Mouse (Mus musculus): ENCODE results near the gene H2-DMb2. TPM values are rescaled to one million over a fixed set of nuclear protein-coding genes. Genes with fewer than 3 reads are reported as not detected.
A peak's percentile ranks its signal among the peaks of the same experiment; 100 is the strongest.

H2-DMb2 gene
- polyA plus RNA-seq, 1 experiment from 2014 or later, result 0.91 TPM

DNA sequence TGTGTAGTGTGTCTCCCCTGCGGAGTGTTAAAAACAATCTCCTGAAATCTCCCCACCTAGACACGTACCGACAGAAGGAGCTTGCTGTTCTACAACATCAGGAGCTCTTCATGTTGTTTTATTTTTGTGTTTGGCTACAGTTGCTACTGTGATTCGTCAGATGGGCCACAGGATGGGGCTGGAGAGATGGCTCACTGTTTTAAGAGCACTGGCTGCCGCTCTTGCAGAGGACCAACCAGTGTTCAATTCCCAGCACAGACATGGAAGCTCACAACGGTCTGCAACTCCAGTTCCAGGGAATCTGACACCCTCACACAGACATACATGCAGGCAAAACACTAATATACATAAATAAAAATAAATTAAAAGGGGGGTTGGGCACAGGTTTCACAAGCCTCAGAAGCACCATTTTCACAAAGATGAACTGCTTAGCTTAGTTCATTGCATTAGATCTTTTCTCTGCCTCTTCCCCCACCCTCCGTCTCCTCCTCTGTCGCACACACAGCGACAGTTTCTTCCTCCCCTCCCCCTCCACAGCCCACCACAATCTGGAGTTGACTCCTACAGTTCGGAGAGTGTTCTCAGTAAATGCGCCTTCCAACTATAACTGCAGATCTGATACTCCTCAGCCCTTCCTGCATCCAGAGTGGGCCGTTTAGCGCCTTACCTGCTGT, 14.7 kb upstream of the H2-DMb2 start:
- Histone ChIP-seq H3K36me3 (ENCODE audit: insufficient read depth) (peaks cover 15% of the 10 kb centered on the region), H3K4me3 (ENCODE audit: low read depth, low read length) (no peak overlapping the region), H3K27ac (ENCODE audit: low read depth) (no peak overlapping the region), H3K4me2 (peak overlapping the region; percentile 41), H3K9me3 (ENCODE audit: low read depth, low read length) (no peaks in the 10 kb centered on the region), H3K4me1 (ENCODE audit: insufficient read depth) (0 out of 2 replicates have a peak, but pooled peaks cover 10% of the 10 kb centered on the region), H3K27me3 (ENCODE audit: insufficient read depth, low read length) (no peaks in the 10 kb centered on the region), H3K9ac (no peak overlapping the region)
- ATAC-seq (ENCODE audit: insufficient read depth) (no peak), DNase-seq (no peak)
- 31% methylated on average over 13 of the region's 13 CpGs for WGBS
- peak; percentile 27; the same call in 1 of the 2 replicates for TF ChIP-seq CTCF (IDR thresholded peaks at IDR 0.05; ENCODE audit: low read depth)

DNA sequence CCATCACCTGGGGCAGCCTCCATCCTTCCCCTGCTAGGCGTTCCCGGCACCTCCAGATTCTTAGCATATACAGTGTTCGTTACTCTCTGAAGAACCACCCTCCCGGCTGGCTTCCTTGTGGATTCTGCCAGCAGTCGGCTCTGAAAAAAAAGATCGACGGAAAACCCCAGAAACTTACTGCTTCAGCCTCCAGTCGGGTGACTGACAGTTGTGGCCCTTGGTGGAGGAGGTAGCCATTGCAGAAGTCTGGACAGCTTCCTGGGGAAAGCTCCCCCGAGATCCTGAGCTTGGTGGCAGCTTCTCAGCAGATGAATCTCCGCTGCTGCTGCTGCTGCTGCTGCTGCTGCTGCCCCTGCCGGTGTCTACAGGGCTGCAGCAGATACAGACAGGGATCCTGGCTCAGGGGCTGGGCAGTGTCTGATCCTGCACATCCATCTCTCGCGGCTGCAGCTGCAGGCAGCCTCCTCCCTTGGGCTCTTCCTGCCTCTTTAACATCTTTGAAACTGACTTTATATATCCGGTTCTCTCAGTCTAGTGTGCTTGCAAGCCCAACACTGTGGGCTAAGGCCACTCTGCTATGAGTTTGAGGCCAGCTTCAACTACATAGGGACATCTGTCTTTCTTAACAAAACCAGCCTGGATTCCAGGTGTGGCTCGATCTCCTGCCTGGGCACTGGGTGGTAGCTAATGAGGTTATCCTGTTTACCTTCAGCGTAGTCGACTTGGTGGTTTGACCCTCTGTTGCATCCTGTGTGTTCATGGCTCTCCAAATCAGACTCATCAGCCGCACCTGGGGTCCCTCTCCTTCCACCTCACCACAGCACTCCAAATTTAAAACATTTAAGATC, 13.9 kb upstream of the H2-DMb2 start:
- DNase-seq (peak; percentile 59), ATAC-seq (ENCODE audit: insufficient read depth) (peak; percentile 23; the same call in 1 of the 2 replicates)
- H3K9ac ChIP-seq, result no peak overlapping the region

DNA sequence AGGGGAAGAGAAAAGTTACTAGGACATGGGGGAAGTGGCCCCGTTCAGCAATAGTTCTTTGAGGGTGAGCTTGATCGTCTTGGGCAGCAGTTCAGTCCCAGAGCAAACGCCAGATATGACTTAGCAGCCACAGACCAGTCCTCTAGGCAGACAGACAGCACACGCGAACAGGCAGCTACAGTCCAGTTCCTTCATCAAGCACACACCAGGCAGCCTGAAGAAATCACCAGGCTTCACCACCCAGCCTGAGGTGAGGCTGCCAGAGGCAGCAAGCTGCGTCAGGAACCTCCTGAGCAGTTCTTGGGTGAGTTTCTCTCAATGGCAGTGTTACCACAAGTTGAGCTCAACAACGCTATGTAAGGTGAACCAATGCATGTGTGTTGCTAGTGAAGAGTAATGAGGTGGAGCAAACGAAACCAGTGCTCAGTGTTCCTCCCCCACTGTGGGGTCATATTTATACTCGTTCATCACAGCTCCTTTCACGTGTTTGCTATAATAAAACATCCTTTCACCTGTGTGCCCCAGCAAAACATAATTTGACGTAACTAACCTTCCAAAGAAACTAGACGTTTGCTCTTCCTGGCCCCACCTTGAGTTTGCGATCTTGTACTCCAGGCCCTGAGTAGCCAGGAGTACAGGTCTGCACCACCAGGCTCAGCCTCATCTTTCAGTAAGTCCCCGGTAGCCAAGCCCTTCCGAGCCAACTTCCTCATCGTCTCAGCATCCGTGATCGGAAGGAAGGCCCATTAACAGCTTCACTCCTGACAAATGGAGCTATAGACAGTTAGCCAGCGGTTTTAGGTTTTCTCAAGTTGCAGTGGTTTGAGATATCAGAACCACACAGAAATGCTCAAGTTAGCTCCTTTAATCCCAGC, 12.8 kb upstream of the H2-DMb2 start:
- Histone ChIP-seq H3K4me2 (no peak overlapping the region), H3K4me1 (ENCODE audit: insufficient read depth) (0 out of 2 replicates have a peak, but pooled peaks cover 10% of the 10 kb centered on the region), H3K9ac (no peak overlapping the region), H3K9me3 (ENCODE audit: low read depth, low read length) (no peaks in the 10 kb centered on the region), H3K27me3 (ENCODE audit: insufficient read depth, low read length) (no peaks in the 10 kb centered on the region), H3K36me3 (ENCODE audit: insufficient read depth) (peaks cover 15% of the 10 kb centered on the region), H3K4me3 (ENCODE audit: low read depth, low read length) (no peak overlapping the region), H3K27ac (ENCODE audit: low read depth) (no peak overlapping the region)
- DNase-seq (no peak), ATAC-seq (ENCODE audit: insufficient read depth) (no peak)
- 59% methylated on average over 19 of the region's 19 CpGs for WGBS
- TF ChIP-seq CTCF (IDR thresholded peaks at IDR 0.05; ENCODE audit: low read depth), result no peak

More for the DNA sequence above, 13.9 kb upstream of the H2-DMb2 start:
- Histone ChIP-seq H3K36me3 (ENCODE audit: insufficient read depth) (peaks cover 15% of the 10 kb centered on the region), H3K4me1 (ENCODE audit: insufficient read depth) (0 out of 2 replicates have a peak, but pooled peaks cover 10% of the 10 kb centered on the region), H3K27ac (ENCODE audit: low read depth) (no peak overlapping the region), H3K4me3 (ENCODE audit: low read depth, low read length) (no peak overlapping the region), H3K4me2 (peak overlapping the region; percentile 41), H3K9me3 (ENCODE audit: low read depth, low read length) (no peaks in the 10 kb centered on the region), H3K27me3 (ENCODE audit: insufficient read depth, low read length) (no peaks in the 10 kb centered on the region)
- WGBS, result 15% methylated on average over 18 of the region's 18 CpGs
- TF ChIP-seq CTCF (IDR thresholded peaks at IDR 0.05; ENCODE audit: low read depth), result peak; percentile 41; the same call in 1 of the 2 replicates

DNA sequence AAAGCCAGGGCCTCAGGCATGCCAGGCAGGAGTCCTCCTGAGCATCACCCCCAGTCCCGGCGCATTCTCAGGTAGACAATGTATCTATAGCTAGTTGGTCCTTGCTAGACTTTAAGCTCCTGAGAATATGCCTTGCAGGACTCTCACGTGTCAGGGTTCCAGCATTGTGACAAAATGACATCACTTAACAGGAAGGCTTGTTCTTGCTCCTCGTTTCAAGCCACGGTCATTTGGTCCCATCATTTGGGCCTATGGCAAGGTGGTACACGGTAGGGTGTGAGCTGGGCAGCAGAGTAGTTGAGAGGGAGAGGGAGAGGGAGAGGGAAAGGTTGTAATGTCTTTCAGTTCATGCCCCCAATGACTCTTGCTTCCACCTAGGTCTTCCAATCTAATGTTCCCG, 11.2 kb upstream of the H2-DMb2 start:
- WGBS, result 76% methylated on average over 7 of the region's 7 CpGs
- H3K4me1 ChIP-seq (ENCODE audit: insufficient read depth), result 0 out of 2 replicates have a peak, but pooled peaks cover 10% of the 10 kb centered on the region
- DNase-seq, result no peak
- no peak overlapping the region for H3K27ac ChIP-seq (ENCODE audit: low read depth)
- H3K36me3 ChIP-seq (ENCODE audit: insufficient read depth), result peaks cover 2% of the 10 kb centered on the region; the same call in 1 of the 2 replicates
- no peaks in the 10 kb centered on the region for H3K9me3 ChIP-seq (ENCODE audit: low read depth, low read length)
- no peak for TF ChIP-seq CTCF (IDR thresholded peaks at IDR 0.05; ENCODE audit: low read depth)
- no peak overlapping the region for H3K4me3 ChIP-seq (ENCODE audit: low read depth, low read length)
- no peak overlapping the region for H3K4me2 ChIP-seq
- H3K9ac ChIP-seq, result no peak overlapping the region
- H3K27me3 ChIP-seq (ENCODE audit: insufficient read depth, low read length), result no peaks in the 10 kb centered on the region
- no peak for ATAC-seq (ENCODE audit: insufficient read depth)

GRCm38 (mm10) chr17:34133289-34133688, 9.8 kb upstream of the H2-DMb2 start:
- Histone ChIP-seq H3K27me3 (ENCODE audit: insufficient read depth, low read length) (peaks cover 4% of the 10 kb centered on the region; the same call in 1 of the 2 replicates), H3K36me3 (ENCODE audit: insufficient read depth) (no peaks in the 10 kb centered on the region), H3K27ac (ENCODE audit: low read depth) (no peak overlapping the region), H3K4me1 (ENCODE audit: insufficient read depth) (0 out of 2 replicates have a peak, but pooled peaks cover 8% of the 10 kb centered on the region), H3K4me3 (ENCODE audit: low read depth, low read length) (no peak overlapping the region), H3K4me2 (no peak overlapping the region), H3K9ac (no peak overlapping the region), H3K9me3 (ENCODE audit: low read depth, low read length) (no peaks in the 10 kb centered on the region)
- no peak for DNase-seq
- no peak for ATAC-seq (ENCODE audit: insufficient read depth)
- TF ChIP-seq CTCF (IDR thresholded peaks at IDR 0.05; ENCODE audit: low read depth), result peak; percentile 51
- 76% methylated on average over 11 of the region's 11 CpGs for whole genome bisulfite sequencing

DNA sequence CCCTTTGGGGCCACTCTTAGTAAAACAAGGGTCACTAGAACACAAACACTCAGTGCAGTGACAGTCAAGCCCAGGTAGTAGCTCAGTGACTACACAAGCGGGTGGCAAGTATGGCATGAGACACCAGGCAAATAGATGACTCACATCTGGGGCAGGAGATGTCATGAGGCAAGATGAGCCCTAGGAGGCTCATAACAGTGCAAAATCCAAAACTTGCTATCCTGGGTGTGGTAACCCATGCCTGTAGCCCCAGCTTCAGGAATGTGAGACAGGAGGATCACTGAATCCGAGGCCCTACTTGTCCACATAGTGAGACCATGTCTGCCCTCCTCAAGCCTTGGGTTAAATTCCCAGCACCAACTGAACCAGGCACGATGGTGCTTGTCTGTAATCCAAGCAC, 8.7 kb upstream of the H2-DMb2 start:
- Histone ChIP-seq H3K4me1 (ENCODE audit: insufficient read depth) (0 out of 2 replicates have a peak, but pooled peaks cover 1% of the 10 kb centered on the region), H3K27me3 (ENCODE audit: insufficient read depth, low read length) (peaks cover 11% of the 10 kb centered on the region), H3K9ac (no peak overlapping the region), H3K27ac (ENCODE audit: low read depth) (no peak overlapping the region), H3K36me3 (ENCODE audit: insufficient read depth) (no peaks in the 10 kb centered on the region), H3K4me3 (ENCODE audit: low read depth, low read length) (no peak overlapping the region), H3K9me3 (ENCODE audit: low read depth, low read length) (no peaks in the 10 kb centered on the region), H3K4me2 (no peak overlapping the region)
- TF ChIP-seq CTCF (IDR thresholded peaks at IDR 0.05; ENCODE audit: low read depth), result no peak
- WGBS, result 73% methylated on average over 3 of the region's 3 CpGs
- ATAC-seq (ENCODE audit: insufficient read depth) (no peak), DNase-seq (no peak)
